Mouse (Mus musculus) hindbrain, embryonic 11.5 days (tissue): Measurements from ENCODE around the gene Fermt3. TPM values are rescaled to one million over a fixed set of nuclear protein-coding genes. Genes with fewer than 3 reads are reported as not detected.
A peak's percentile ranks its signal among the peaks of the same experiment; 100 is the strongest.
"Not testable (repeated sequence)": the region's sequence is repeated elsewhere in the genome, so short reads cannot be mapped to it uniquely, and the experiment has no call there.

Experiments
- ATAC-seq: fragments of 200-750 bp; cut with Nextera tagmentation; 2 replicates; pipeline ENCODE4 v1.8.0; 2017; ENCODE audit warnings: mild to moderate bottlenecking, moderate TSS enrichment, moderate library complexity; ENCODE audit not compliant: low FRiP score
- DNase-seq: peaks from one replicate; pipeline ENCODE4 v3.0.0-alpha.2; 2015; ENCODE audit warnings: low spot score
- H3K27ac ChIP-seq: fragments of 300-500 bp; sonication (generic); 2 replicates; pipeline ENCODE4 v1.5.1; 2014; ENCODE audit warnings: mild to moderate bottlenecking, low read depth, low read length
- H3K27me3 ChIP-seq: fragments of 300-500 bp; sonication (generic); 2 replicates; pipeline ENCODE4 v1.6.1; 2014; ENCODE audit warnings: mild to moderate bottlenecking, low read length, moderate library complexity, mixed read lengths; ENCODE audit not compliant: control insufficient read depth, insufficient read depth
- H3K36me3 ChIP-seq: fragments of 300-500 bp; sonication (generic); 2 replicates; pipeline ENCODE4 v1.6.1; 2014; ENCODE audit warnings: mild to moderate bottlenecking, low read length, moderate library complexity, mixed read lengths; ENCODE audit not compliant: control insufficient read depth, insufficient read depth
- H3K4me1 ChIP-seq: fragments of 300-500 bp; sonication (generic); replicated peaks from 2 replicates; pipeline ENCODE4 v1.6.1; 2014; ENCODE audit warnings: low read length, mixed read lengths; ENCODE audit not compliant: control insufficient read depth, insufficient read depth
- H3K4me2 ChIP-seq: fragments of 300-500 bp; sonication (generic); replicated peaks from 2 replicates; pipeline ENCODE4 v1.6.1; 2014; ENCODE audit warnings: mild to moderate bottlenecking, low read depth, low read length
- H3K4me3 ChIP-seq: fragments of 300-500 bp; sonication (generic); 2 replicates; pipeline ENCODE4 v1.5.1; 2014; ENCODE audit warnings: low read depth, low read length
- H3K9ac ChIP-seq: fragments of 300-500 bp; sonication (generic); 2 replicates; pipeline ENCODE4 v1.6.1; 2014; ENCODE audit warnings: low read depth, low read length
- H3K9me3 ChIP-seq: fragments of 300-500 bp; sonication (generic); 2 replicates; pipeline ENCODE4 v1.6.1; 2016; ENCODE audit warnings: low read length; ENCODE audit not compliant: control insufficient read depth
- WGBS: fragments of 180-500 bp; shearing (Covaris S2); extraction: QIAGEN DNeasy Blood & Tissue Kit; methylation state at CpG from one replicate; pipeline ENCODE4 v1.1.7; 2014; 5-methylcytosine and 5-hydroxymethylcytosine counted together
- polyA plus RNA-seq: library from polyadenylated mRNA; unstranded; fragments of >200 nt; fragmentation: Nextera tagmentation; extraction: Ambion mirVana; gene quantifications from 2 replicates; pipeline ENCODE4 v1.2.1, GENCODE M21; 2014

Gene Fermt3
- polyA plus RNA-seq, 1 experiment from 2014 or later: 7.6 TPM

DNA sequence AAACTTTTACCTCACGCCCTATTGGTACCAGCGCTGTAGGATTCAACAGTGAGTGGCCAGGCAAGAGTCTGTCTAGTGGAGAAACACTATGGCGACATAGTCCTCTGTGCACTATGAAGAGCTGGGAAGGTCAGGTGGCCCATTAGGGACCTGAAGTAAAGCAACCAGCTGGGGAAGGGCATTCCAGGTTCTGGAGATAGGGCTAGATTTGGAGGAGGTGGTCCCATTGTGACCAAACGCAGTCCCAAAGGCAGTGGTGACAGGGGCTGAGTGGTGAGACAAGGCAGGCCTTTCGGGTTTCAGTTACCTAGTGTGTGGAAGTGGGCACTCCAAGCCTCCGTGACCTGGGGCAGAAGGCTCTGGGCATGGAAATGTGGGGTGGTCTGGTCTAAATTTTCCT lies 39.3 kb upstream of the Fermt3 start:
- no peak overlapping the region for H3K4me3 ChIP-seq
- H3K27ac ChIP-seq: no peak overlapping the region
- H3K36me3 ChIP-seq: no peaks in the 10 kb centered on the region
- peaks cover 6% of the 10 kb centered on the region for H3K4me1 ChIP-seq
- peaks cover 16% of the 10 kb centered on the region for H3K27me3 ChIP-seq
- H3K9me3 ChIP-seq: no peaks in the 10 kb centered on the region
- WGBS: 59% methylated on average over 6 of the region's 6 CpGs
- no peak overlapping the region for H3K9ac ChIP-seq
- no peak overlapping the region for H3K4me2 ChIP-seq
- no peak for DNase-seq
- ATAC-seq: no peak

DNA sequence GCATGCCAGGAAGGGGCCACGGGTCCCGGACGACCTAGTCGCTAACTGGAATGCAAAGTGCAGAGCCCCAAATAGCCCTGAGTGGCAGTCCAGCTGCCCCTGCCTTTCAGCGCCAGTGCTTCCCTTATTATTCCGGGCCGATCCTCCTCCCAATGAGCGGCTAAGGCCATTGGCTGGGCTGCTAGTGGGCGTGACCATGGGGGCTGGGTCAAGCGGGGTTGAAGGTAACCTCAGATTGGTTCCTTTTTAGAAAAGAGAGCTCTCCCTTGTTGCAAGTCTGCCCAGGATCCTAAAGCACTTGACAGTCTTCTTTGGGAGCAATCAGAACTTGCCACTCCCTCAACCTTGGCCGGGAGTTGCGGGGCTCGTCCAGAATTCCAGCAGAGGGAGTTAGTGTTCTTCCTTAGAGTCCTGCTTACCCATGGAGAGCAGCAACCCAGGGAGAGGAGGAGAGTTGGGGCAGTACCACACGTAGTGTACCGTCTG lies 38.5 kb upstream of the Fermt3 start:
- H3K4me2 ChIP-seq: peak overlapping the region; percentile 99
- H3K4me1 ChIP-seq: peaks cover 6% of the 10 kb centered on the region
- peaks cover 16% of the 10 kb centered on the region for H3K27me3 ChIP-seq
- peak; percentile 86 for DNase-seq
- no peaks in the 10 kb centered on the region for H3K9me3 ChIP-seq
- H3K36me3 ChIP-seq: no peaks in the 10 kb centered on the region
- H3K9ac ChIP-seq: no peak overlapping the region
- no peak overlapping the region for H3K27ac ChIP-seq
- peak; percentile 82 for ATAC-seq
- WGBS: under 1% methylated on average over 15 of the region's 15 CpGs
- peak overlapping the region; percentile 67 for H3K4me3 ChIP-seq

DNA sequence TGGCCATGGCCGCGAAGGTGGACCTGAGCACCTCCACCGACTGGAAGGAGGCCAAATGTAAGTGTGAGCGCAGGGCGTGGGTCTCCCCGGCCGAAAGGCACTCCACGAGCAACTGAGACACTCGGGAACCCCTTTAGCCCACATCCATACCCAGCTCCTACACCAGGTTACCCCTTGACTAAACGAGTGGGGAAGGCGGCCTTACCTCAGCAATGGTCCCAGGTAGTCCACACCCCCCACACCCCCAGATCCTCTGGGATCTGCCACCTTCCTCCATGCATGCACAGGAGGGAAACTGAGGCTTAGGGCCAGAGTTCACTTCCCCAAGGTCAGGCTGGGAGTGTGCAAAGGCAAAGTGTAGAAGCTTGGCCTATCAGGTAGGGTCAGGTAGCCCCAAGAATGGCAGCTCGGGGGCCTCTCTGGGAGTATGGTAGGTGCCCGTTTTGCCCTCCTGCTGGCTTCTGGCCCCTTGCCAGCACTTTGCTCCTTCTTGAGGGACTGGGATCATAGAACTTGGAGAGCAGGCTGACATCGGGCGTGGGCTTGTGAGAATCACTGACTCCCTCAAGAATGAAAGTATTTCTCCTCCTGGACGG lies 38.0 kb upstream of the Fermt3 start:
- peak overlapping the region; percentile 48 for H3K9ac ChIP-seq
- no peaks in the 10 kb centered on the region for H3K9me3 ChIP-seq
- ATAC-seq (peak; percentile 49), DNase-seq (no peak)
- H3K36me3 ChIP-seq: no peaks in the 10 kb centered on the region
- no peak overlapping the region for H3K27ac ChIP-seq
- H3K4me3 ChIP-seq: peak overlapping the region; percentile 67
- H3K4me2 ChIP-seq: peak overlapping the region; percentile 99
- WGBS: 2% methylated on average over 16 of the region's 16 CpGs
- peaks cover 16% of the 10 kb centered on the region for H3K27me3 ChIP-seq
- H3K4me1 ChIP-seq: peaks cover 6% of the 10 kb centered on the region

DNA sequence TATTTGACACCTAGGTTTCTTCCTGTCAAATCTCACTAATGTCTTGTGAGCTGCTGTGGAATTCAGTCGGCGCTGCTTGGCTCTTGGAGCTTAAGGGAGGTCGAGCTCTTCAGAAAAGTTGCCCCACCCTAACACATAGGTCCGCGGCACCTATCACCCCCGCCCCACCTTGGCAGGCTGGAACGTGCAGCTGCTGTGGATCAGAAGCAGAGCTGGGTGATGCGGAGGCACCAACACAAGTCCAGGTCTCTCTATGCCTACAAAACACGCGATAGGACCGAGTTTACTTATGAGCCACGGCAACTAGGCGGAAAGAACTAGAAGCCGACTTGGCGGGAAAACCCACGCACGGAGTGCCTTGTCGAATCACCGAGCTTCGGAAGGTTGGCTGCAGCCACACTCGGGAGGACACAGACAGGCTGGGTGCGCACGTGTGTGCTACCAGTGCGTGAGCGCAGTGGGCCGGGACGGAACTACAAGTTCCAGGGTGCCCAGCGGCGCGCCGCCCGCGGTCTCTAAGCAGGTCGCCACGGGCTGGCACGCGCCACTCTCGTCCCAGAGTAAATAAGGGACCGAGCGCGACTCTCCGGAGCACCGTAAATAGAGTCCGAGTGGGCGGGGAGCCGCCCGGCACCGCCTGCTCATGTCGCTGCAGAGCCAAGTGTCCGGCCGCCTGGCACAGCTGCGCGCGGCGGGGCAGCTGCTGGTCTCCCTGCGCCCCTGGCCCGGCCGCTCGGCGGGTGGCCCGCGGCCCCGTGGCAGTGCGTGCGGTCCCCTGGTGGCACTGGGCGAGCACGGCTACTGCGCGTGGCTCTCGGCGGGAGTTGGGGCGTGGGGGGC lies 37.2 kb upstream of the Fermt3 start, which contains the start of gene Macrod1:
Gene Macrod1, plus strand, starts transcription at position 563 of the 840 bp plus-strand sequence.
- H3K9me3 ChIP-seq: no peaks in the 10 kb centered on the region
- peak; percentile 82 for ATAC-seq
- peak within 1 kb of the TSS; percentile 67 for H3K4me3 ChIP-seq
- 2% methylated on average over 51 of the region's 72 CpGs for WGBS
- H3K4me1 ChIP-seq: peaks cover 6% of the 10 kb centered on the region
- H3K27me3 ChIP-seq: peaks cover 16% of the 10 kb centered on the region
- peak; percentile 81 for DNase-seq
- H3K9ac ChIP-seq: peak within 1 kb of the TSS; percentile 48
- H3K4me2 ChIP-seq: peak within 1 kb of the TSS; percentile 99
- H3K27ac ChIP-seq: no peak within 1 kb of the TSS
- H3K36me3 ChIP-seq: no peaks in the 10 kb centered on the region

DNA sequence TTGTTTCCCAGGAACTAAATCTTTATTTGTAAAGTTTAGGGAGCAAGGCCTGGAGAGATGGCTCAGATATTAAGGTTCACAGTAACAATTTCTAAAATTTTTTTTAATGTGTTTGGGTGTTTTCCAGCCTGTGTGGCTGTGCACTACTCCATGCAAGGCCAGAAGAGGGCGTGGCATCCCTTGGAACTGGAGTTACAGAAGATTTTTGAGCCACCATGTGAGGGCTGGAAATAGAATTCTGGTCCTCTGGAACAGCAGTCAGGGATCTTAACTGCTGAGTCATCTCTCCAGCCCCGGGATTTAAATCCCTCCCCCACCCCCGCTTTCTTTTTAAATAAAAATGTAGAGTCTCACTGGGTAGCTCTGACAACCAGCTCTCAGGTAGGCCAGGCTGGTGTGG lies 35.9 kb upstream of the Fermt3 start:
- ATAC-seq: no peak

DNA sequence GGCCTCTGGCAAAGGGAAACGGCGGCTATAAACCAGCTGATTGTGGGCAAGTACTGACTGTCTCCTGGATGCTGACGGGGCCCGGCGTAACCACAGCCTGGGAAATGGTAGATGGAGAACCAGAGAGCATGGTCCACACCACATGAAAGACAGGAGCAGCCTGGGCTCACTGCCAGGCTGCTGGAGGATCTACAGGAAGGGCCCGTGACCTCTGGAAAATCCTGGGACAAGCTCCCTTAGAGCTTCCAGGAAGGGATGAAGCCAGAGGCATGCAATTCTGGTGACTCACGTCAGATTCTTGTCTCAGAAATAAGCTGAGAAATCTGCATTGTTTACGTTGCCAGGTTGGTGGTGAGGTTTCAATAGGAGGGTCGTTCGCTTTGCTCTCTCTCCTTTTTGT lies 35.5 kb upstream of the Fermt3 start:
- H3K27me3 ChIP-seq: peaks cover 16% of the 10 kb centered on the region
- H3K4me2 ChIP-seq: no peak overlapping the region
- H3K4me1 ChIP-seq: peaks cover 6% of the 10 kb centered on the region
- H3K9ac ChIP-seq: no peak overlapping the region
- H3K4me3 ChIP-seq: no peak overlapping the region
- H3K36me3 ChIP-seq: no peaks in the 10 kb centered on the region
- H3K9me3 ChIP-seq: no peaks in the 10 kb centered on the region
- ATAC-seq (no peak), DNase-seq (no peak)
- 77% methylated on average over 10 of the region's 10 CpGs for WGBS
- H3K27ac ChIP-seq: no peak overlapping the region

More for the DNA sequence above, 35.9 kb upstream of the Fermt3 start:
- no peak for DNase-seq
- H3K27me3 ChIP-seq: peaks cover 16% of the 10 kb centered on the region
- no peak overlapping the region for H3K27ac ChIP-seq
- H3K36me3 ChIP-seq: no peaks in the 10 kb centered on the region
- H3K4me1 ChIP-seq: peaks cover 6% of the 10 kb centered on the region
- H3K4me3 ChIP-seq: no peak overlapping the region
- no peak overlapping the region for H3K9ac ChIP-seq
- 47% methylated on average over 3 of the region's 3 CpGs for WGBS
- no peak overlapping the region for H3K4me2 ChIP-seq
- no peaks in the 10 kb centered on the region for H3K9me3 ChIP-seq

DNA sequence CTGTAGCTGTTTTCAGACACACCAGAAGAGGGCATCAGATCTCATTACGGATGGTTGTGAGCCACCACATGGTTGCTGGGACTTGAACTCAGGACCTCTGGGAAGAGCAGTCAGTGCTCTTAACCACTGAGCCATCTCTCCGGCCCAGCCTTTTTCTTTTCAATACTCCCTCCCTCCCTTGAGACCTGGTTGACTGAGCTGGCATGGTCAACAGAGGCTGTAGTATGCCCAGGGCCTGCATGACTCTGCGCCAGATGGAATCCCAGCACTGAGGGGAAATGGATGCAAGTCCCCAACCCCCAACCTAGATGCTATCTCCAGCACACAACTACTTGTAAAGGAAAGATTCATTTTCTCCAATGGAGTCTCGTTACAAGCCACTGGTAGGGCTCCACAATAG lies 34.1 kb upstream of the Fermt3 start:
- not testable (repeated sequence) for H3K9ac ChIP-seq, H3K27ac ChIP-seq, H3K36me3 ChIP-seq, DNase-seq, H3K9me3 ChIP-seq, ATAC-seq, H3K4me3 ChIP-seq, H3K4me1 ChIP-seq, H3K4me2 ChIP-seq
- WGBS: 86% methylated on average over 4 of the region's 4 CpGs
- H3K27me3 ChIP-seq: peaks cover 13% of the 10 kb centered on the region

DNA sequence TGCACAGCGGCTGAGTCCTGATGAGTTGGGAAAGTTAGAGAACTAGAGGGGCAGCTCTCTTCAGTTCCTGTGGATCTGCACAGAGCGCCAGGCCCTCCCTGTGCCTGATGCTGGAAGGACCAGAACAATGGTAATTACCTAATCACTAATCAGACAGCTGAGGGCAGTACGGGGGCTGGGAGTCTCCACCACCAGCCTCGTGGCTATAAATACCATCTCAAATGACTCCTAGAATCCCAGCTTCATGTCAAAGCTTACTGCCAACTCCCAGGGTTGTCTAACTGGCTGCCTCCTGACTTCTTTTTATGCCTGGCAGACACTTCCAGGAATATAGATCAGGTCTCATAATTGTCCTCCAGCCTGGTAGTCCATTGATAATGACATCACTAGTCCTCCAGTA lies 25.4 kb upstream of the Fermt3 start:
- H3K9me3 ChIP-seq: no peaks in the 10 kb centered on the region
- peaks cover 2% of the 10 kb centered on the region; the same call in 1 of the 2 replicates for H3K27me3 ChIP-seq
- no peak overlapping the region for H3K27ac ChIP-seq
- 54% methylated on average over 4 of the region's 4 CpGs for WGBS
- no peak for DNase-seq
- no peak for ATAC-seq
- H3K36me3 ChIP-seq: no peaks in the 10 kb centered on the region
- H3K4me3 ChIP-seq: no peak overlapping the region
- no peak overlapping the region for H3K9ac ChIP-seq
- H3K4me1 ChIP-seq: no peaks in the 10 kb centered on the region
- no peak overlapping the region for H3K4me2 ChIP-seq
